In the genomic region with DNA sequence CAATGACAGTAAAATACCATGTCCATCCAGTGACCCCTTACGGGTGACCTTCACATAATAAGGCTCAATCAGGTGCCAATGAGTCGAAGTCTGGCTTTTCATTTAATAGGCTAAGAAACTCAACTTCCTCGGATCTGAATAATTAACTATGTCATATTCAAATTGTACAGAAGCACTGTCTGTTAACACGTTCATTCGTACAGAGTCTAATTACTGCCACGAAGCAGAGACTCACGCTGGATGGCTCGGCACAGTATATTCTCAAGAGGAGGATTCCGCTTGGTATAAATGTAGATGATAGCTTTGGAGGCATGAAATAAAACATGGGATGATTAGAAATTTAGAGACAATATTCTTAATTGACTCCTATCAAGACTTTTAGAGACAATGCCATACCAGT, we compare ENCODE assay signal across 17 mouse cellular contexts. TPM values are rescaled to one million over a fixed set of nuclear protein-coding genes. Genes with fewer than 3 reads are reported as not detected.
"Had no signal": no experiment of that assay in that cellular context is flagged by ENCODE, and none has a peak within 500 bp of the region (broad histone marks: within the 10 kb centered on the region; RNA-seq: fewer than 3 reads in every experiment).

No protein-coding gene starts in this region.

- H3K4me2 ChIP-seq: liver, embryonic 11.5 days; liver, embryonic 15.5 days; neural tube, embryonic 12.5 days had no signal

- H3K9ac ChIP-seq: liver, embryonic 15.5 days; neural tube, embryonic 12.5 days had no signal

- H3K27me3 ChIP-seq: liver, embryonic 15.5 days; neural tube, embryonic 12.5 days had no signal

- H3K4me3 ChIP-seq: left cerebral cortex, adult 2 months; limb, embryonic 10.5 days; liver, embryonic 15.5 days; midbrain, embryonic 10.5 days; neural tube, embryonic 12.5 days had no signal

- H3K27ac ChIP-seq: left cerebral cortex, adult 2 months; limb, embryonic 10.5 days; liver, embryonic 15.5 days; midbrain, embryonic 10.5 days; neural tube, embryonic 12.5 days had no signal

- H3K9me3 ChIP-seq: limb, embryonic 10.5 days; liver, embryonic 15.5 days; midbrain, embryonic 10.5 days; neural tube, embryonic 12.5 days had no signal

- DNase-seq: kidney, adult 9 months; kidney, postnatal 4 days; lung, adult 2 months; lung, postnatal 4 days; midbrain, embryonic 14.5 days; right cerebral cortex, adult 18-20 months; spleen, adult 18-20 months; thymus, adult 18-20 months; thymus, postnatal 25 days had no signal

- H3K4me1 ChIP-seq: liver, embryonic 15.5 days; neural tube, embryonic 12.5 days had no signal

- H3K36me3 ChIP-seq: limb, embryonic 10.5 days; liver, embryonic 15.5 days; midbrain, embryonic 10.5 days; neural tube, embryonic 12.5 days had no signal

RNA-seq across cellular contexts. Expression of a gene that starts 11.0 kb away (rescaled TPM):
- total RNA-seq: megakaryocyte, adult 5-6 weeks; monocyte, adult 5-6 weeks had no signal
